Mouse (Mus musculus) C2C12 (cell line): ENCODE results near the gene Homez.

Experiments
- CEBPB ChIP-seq: IDR thresholded peaks from one replicate; pipeline ENCODE4 v1.6.1; 2011; ENCODE audit warnings: low read depth, mild to moderate bottlenecking, control low read depth, moderate library complexity
- CTCF ChIP-seq: IDR thresholded peaks from one replicate; pipeline ENCODE4 v1.5.1; 2011; ENCODE audit not compliant: control insufficient read depth, insufficient read depth, insufficient read length
- MYOD1 ChIP-seq: IDR thresholded peaks from one replicate; pipeline ENCODE4 v1.6.1; 2011; ENCODE audit warnings: low read depth; ENCODE audit not compliant: control insufficient read depth, insufficient read length
- MYOG ChIP-seq: IDR thresholded peaks from one replicate; pipeline ENCODE4 v1.6.1; 2011; ENCODE audit not compliant: control insufficient read depth, insufficient read length; ENCODE audit errors: extremely low read depth
- USF1 ChIP-seq: IDR thresholded peaks from one replicate; pipeline ENCODE4 v1.6.1; 2011; ENCODE audit warnings: low read depth, mild to moderate bottlenecking, control low read depth, moderate library complexity

DNA sequence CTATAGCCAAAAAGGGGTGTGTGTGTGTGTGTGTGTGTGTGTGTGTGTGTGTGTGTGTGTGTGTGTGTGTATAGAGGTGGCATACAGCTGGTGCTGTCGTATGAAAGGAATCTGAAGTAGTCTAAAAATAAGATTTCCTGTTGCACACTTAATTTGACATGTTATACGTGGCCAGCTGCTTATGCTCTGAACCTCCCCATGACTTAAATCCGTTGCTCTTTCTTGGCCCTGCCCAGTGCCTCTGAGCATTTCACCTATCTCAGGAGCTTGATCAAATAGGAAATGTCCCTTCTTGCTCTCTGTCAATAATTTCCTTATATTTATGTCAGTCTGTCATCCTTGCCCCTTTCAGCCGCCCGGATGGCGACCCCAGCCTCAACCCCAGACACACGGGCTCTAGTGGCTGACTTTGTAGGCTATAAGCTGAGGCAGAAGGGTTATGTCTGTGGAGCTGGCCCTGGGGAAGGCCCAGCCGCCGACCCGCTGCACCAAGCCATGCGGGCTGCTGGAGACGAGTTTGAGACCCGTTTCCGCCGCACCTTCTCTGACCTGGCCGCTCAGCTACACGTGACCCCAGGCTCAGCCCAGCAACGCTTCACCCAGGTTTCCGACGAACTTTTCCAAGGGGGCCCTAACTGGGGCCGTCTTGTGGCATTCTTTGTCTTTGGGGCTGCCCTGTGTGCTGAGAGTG, 13.4 kb upstream of the Homez start:
- TF ChIP-seq USF1 (no peak), CTCF (no peak), CEBPB (no peak), MYOG (no peak), MYOD1 (no peak)
